Mouse (Mus musculus) liver, embryonic 12.5 days (tissue): Measurements from ENCODE around the gene Cdk14. TPM values are rescaled to one million over a fixed set of nuclear protein-coding genes. Genes with fewer than 3 reads are reported as not detected.

Experiments used
- ATAC-seq: fragments of 200-750 bp; cut with Nextera tagmentation; 2 replicates; pipeline ENCODE4 v1.8.0; 2017; ENCODE audit warnings: moderate number of reproducible peaks, mild to moderate bottlenecking, moderate library complexity
- H3K27ac ChIP-seq: fragments of 300-500 bp; sonication (generic); 2 replicates; pipeline ENCODE4 v1.5.1; 2016; ENCODE audit warnings: mild to moderate bottlenecking
- H3K27me3 ChIP-seq: fragments of 300-500 bp; sonication (generic); replicated peaks from 2 replicates; pipeline ENCODE4 v1.6.1; 2016; ENCODE audit warnings: mild to moderate bottlenecking, moderate library complexity
- H3K36me3 ChIP-seq: fragments of 300-500 bp; sonication (generic); 2 replicates; pipeline ENCODE4 v1.6.1; 2016; ENCODE audit warnings: mild to moderate bottlenecking, moderate library complexity
- H3K4me1 ChIP-seq: fragments of 300-500 bp; sonication (generic); 2 replicates; pipeline ENCODE4 v1.6.1; 2016
- H3K4me2 ChIP-seq: fragments of 300-500 bp; sonication (generic); 2 replicates; pipeline ENCODE4 v1.6.1; 2016; ENCODE audit warnings: mild to moderate bottlenecking, moderate library complexity
- H3K4me3 ChIP-seq: fragments of 300-500 bp; sonication (generic); 2 replicates; pipeline ENCODE4 v1.5.1; 2016; ENCODE audit warnings: mild to moderate bottlenecking, moderate library complexity
- H3K9ac ChIP-seq: fragments of 300-500 bp; sonication (generic); 2 replicates; pipeline ENCODE4 v1.6.1; 2016; ENCODE audit warnings: mild to moderate bottlenecking, moderate library complexity
- H3K9me3 ChIP-seq: fragments of 300-500 bp; sonication (generic); replicated peaks from 2 replicates; pipeline ENCODE4 v1.6.1; 2016; ENCODE audit warnings: mild to moderate bottlenecking, moderate library complexity
- WGBS: fragments of 180-500 bp; shearing (Covaris S2); methylation state at CpG from one replicate; pipeline ENCODE4 v1.1.7; 2016; ENCODE audit not compliant: insufficient replicate concordance; 5-methylcytosine and 5-hydroxymethylcytosine counted together
- polyA plus RNA-seq: library from polyadenylated mRNA; unstranded; fragments of >200 nt; fragmentation: Nextera tagmentation; extraction: Ambion mirVana; gene quantifications from 2 replicates; pipeline ENCODE4 v1.2.1, GENCODE M21; 2016

The Cdk14 gene
- polyA plus RNA-seq, 1 experiment from 2014 or later: 3.4 TPM

- Histone ChIP-seq H3K9me3 (no peaks in the 10 kb centered on the region), H3K4me1 (0 out of 2 replicates have a peak, but pooled peaks cover 9% of the 10 kb centered on the region), H3K9ac (peak overlapping the region; percentile 61), H3K36me3 (no peaks in the 10 kb centered on the region), H3K27me3 (peaks cover 56% of the 10 kb centered on the region), H3K4me3 (peak overlapping the region; percentile 65), H3K4me2 (peak overlapping the region; percentile 86), H3K27ac (peak overlapping the region; percentile 54; the same call in 1 of the 2 replicates)
- under 1% methylated on average over 88 of the region's 128 CpGs for WGBS
- ATAC-seq: peak; percentile 78
Measured at GRCm38 (mm10) chr5:5379870-5380730, 40.0 kb downstream of the Cdk14 start.

DNA sequence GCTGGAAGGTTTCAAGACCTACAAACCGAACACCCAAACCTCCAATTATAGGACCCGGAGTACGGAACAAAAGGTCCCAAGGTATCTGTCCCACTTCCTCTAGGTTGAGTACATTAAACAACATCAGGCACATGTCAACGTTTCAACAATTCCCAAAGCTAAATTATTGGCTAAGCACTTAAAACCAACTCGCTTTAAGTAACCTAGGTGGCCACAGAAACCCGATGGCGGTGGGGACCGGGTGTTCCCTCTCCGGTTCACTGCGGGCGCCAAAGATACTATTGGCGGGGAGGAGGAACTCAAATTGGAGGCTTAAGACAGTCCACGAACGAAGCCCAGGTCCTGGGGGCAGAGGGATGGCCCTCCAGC, 40.6 kb downstream of the Cdk14 start:
- peaks cover 14% of the 10 kb centered on the region for H3K4me1 ChIP-seq
- H3K9me3 ChIP-seq: no peaks in the 10 kb centered on the region
- H3K36me3 ChIP-seq: no peaks in the 10 kb centered on the region
- H3K4me3 ChIP-seq: peak overlapping the region; percentile 65
- no peak overlapping the region for H3K27ac ChIP-seq
- peaks cover 56% of the 10 kb centered on the region for H3K27me3 ChIP-seq
- H3K4me2 ChIP-seq: peak overlapping the region; percentile 86
- WGBS: 3% methylated on average over 14 of the region's 14 CpGs
- peak overlapping the region; percentile 61 for H3K9ac ChIP-seq
- no peak for ATAC-seq

DNA sequence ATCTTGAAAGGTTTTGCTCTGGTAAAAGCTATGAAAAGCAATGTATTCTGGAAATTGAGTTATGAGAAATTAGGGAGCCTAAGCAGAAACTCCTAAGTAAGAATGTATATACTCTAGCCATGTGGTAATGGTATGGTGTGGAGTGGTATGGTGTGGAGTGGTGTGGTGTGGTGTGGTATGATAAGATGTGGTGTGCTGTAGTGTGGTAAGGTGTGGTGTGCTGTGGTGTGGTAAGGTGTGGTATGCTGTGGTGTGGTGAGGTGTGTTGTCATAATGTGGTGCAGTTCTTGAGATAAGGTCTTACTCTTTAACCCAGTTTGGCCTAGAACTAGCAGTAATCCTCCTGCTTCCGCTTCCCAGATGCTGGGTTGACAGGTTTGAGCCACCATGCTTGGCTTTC, 45.7 kb downstream of the Cdk14 start:
- peak; percentile 95 for ATAC-seq
- H3K27me3 ChIP-seq: peaks cover 28% of the 10 kb centered on the region
- peaks cover 15% of the 10 kb centered on the region for H3K4me1 ChIP-seq
- H3K27ac ChIP-seq: no peak overlapping the region
- 50% methylated on average over 1 of the region's 1 CpGs for WGBS
- H3K36me3 ChIP-seq: no peaks in the 10 kb centered on the region
- no peak overlapping the region for H3K4me2 ChIP-seq
- no peak overlapping the region for H3K9ac ChIP-seq
- no peaks in the 10 kb centered on the region for H3K9me3 ChIP-seq
- H3K4me3 ChIP-seq: no peak overlapping the region

DNA sequence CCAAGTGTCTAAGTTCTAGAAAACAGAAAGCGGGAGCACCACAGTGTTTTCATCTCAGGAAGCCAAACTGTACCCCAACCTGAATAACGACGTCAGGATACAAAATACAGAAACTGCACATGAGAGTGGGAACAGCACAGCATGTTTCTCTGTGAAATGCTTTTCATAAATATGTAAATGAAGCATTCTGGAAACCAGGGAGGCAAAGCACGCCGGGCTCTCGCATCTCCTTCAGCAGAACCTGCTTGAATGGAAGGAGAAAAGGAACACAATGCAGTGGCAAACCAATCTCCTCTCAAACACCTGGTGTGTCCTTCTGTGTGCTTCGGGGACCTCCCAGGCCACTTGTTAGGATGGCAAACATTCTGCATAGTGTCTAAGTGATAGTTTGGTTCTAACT, 46.6 kb downstream of the Cdk14 start:
- no peak for ATAC-seq
- no peak overlapping the region for H3K27ac ChIP-seq
- H3K4me1 ChIP-seq: peaks cover 14% of the 10 kb centered on the region
- H3K9ac ChIP-seq: no peak overlapping the region
- 72% methylated on average over 7 of the region's 7 CpGs for WGBS
- no peaks in the 10 kb centered on the region for H3K36me3 ChIP-seq
- H3K4me2 ChIP-seq: no peak overlapping the region
- H3K4me3 ChIP-seq: no peak overlapping the region
- H3K9me3 ChIP-seq: no peaks in the 10 kb centered on the region
- peaks cover 20% of the 10 kb centered on the region for H3K27me3 ChIP-seq

DNA sequence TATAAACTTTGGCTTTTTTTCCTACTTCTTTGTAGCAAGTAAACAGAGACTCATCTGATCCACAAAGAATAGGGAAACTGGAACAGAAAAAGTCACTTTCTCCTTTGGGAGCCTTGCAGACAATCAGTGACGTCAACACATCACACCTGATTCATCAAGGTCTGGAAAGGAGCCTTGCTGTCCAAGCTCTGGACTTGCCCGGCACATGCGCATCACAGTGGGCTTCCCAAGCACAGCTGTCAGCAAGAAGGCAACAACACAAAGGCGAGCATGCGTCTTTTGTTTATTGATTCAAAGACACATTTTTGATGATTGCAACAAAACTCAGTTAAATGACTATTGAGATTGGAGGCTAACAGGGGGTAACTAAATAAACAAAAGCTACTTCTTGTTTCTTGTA, 47.2 kb downstream of the Cdk14 start:
- WGBS: 74% methylated on average over 5 of the region's 5 CpGs
- H3K9me3 ChIP-seq: no peaks in the 10 kb centered on the region
- peaks cover 17% of the 10 kb centered on the region for H3K4me1 ChIP-seq
- H3K4me3 ChIP-seq: no peak overlapping the region
- H3K9ac ChIP-seq: no peak overlapping the region
- H3K4me2 ChIP-seq: no peak overlapping the region
- H3K27me3 ChIP-seq: peaks cover 14% of the 10 kb centered on the region; the same call in 1 of the 2 replicates
- no peaks in the 10 kb centered on the region for H3K36me3 ChIP-seq
- no peak overlapping the region for H3K27ac ChIP-seq
- no peak for ATAC-seq

DNA sequence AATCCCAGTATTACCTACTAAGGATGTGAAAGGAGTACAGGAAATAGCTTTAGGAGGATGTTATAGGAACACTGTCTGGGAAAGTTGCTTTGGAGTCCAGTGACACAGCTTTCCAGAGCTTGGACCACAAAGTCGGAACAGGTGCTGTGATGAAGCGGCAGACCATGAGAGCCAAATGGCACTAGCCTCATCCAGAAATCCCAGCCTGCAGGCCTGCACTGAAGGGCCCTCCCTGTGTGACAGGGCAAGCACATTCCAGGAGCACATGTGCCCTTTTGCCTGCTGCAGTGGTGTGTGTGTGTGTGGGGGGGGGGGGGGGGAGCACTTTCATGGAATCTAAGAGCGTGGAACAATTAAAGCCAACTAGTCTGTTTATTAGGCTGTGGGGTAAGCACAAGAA, 47.8 kb downstream of the Cdk14 start:
- WGBS: 79% methylated on average over 3 of the region's 3 CpGs
- no peak overlapping the region for H3K9ac ChIP-seq
- ATAC-seq: no peak
- peaks cover 17% of the 10 kb centered on the region for H3K4me1 ChIP-seq
- no peaks in the 10 kb centered on the region for H3K36me3 ChIP-seq
- H3K4me2 ChIP-seq: no peak overlapping the region
- no peak overlapping the region for H3K4me3 ChIP-seq
- H3K9me3 ChIP-seq: no peaks in the 10 kb centered on the region
- H3K27ac ChIP-seq: no peak overlapping the region
- 0 out of 2 replicates have a peak, but pooled peaks cover 9% of the 10 kb centered on the region for H3K27me3 ChIP-seq

GRCm38 (mm10) chr5:5370322-5371082, 49.6 kb downstream of the Cdk14 start:
- no peaks in the 10 kb centered on the region for H3K27me3 ChIP-seq
- no peak overlapping the region for H3K27ac ChIP-seq
- peaks cover 17% of the 10 kb centered on the region for H3K4me1 ChIP-seq
- H3K9me3 ChIP-seq: no peaks in the 10 kb centered on the region
- H3K4me2 ChIP-seq: no peak overlapping the region
- H3K36me3 ChIP-seq: no peaks in the 10 kb centered on the region
- no peak overlapping the region for H3K9ac ChIP-seq
- WGBS: 55% methylated on average over 4 of the region's 4 CpGs
- no peak overlapping the region for H3K4me3 ChIP-seq
- ATAC-seq: no peak

GRCm38 (mm10) chr5:5368389-5369164, 51.5 kb downstream of the Cdk14 start:
- Histone ChIP-seq H3K4me2 (0 out of 2 replicates have a peak overlapping the region, but pooled peaks have one; percentile 1), H3K4me1 (peaks cover 8% of the 10 kb centered on the region; the same call in 1 of the 2 replicates), H3K9ac (no peak overlapping the region), H3K9me3 (no peaks in the 10 kb centered on the region), H3K27me3 (no peaks in the 10 kb centered on the region), H3K4me3 (no peak overlapping the region), H3K36me3 (no peaks in the 10 kb centered on the region), H3K27ac (no peak overlapping the region)
- WGBS: 46% methylated on average over 14 of the region's 14 CpGs
- no peak for ATAC-seq

DNA sequence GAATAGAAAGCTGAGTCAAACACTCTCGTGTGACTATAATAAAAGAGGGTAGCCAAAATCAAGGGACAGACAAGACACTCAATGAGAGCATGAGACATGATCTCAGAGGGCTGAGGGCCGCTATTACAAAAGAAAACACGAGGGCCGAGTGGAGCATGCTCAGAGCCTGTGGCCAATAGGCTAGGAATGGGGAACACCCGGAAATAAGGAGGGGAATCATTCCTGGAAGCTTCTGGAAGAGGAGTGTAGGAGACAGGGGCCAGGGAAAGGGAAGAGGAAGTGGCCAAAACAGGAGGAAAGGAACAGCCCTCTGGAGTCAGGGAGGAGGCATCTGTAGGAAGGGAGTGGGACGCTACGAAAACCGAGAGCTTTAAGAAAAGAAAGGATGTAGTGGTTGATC, 52.6 kb downstream of the Cdk14 start:
- Histone ChIP-seq H3K9ac (no peak overlapping the region), H3K4me2 (no peak overlapping the region), H3K4me3 (no peak overlapping the region), H3K4me1 (peaks cover 8% of the 10 kb centered on the region; the same call in 1 of the 2 replicates), H3K27me3 (no peaks in the 10 kb centered on the region), H3K27ac (no peak overlapping the region), H3K36me3 (no peaks in the 10 kb centered on the region), H3K9me3 (no peaks in the 10 kb centered on the region)
- ATAC-seq: no peak
- WGBS: 61% methylated on average over 8 of the region's 8 CpGs

- Histone ChIP-seq H3K4me2 (no peak overlapping the region), H3K27ac (no peak overlapping the region), H3K27me3 (no peaks in the 10 kb centered on the region), H3K9me3 (no peaks in the 10 kb centered on the region; the same call in 1 of the 2 replicates), H3K4me1 (peaks cover 8% of the 10 kb centered on the region; the same call in 1 of the 2 replicates), H3K36me3 (no peaks in the 10 kb centered on the region; the same call in 1 of the 2 replicates), H3K4me3 (no peak overlapping the region), H3K9ac (no peak overlapping the region)
- ATAC-seq: no peak
- WGBS: 68% methylated on average over 14 of the region's 14 CpGs
Measured at GRCm38 (mm10) chr5:5365285-5366076, 54.6 kb downstream of the Cdk14 start.

DNA sequence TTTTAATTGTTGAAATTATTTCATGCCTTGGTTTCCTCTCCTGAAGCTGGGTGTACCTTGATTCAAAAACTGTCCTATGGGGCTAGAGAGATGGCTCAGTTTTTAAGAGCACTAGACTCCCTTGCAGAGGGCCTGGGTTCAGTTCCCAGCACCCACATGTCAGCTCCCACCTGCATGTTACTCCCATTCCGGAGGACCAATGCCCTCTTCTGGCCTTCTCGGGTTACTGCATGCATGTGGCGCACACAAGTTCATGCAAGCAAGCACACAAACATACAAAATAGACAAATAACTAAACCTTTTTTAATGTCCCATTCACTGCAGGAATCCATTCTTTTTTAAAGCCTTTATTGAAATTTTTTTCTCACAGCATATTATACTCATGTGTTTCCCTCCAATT, 58.4 kb downstream of the Cdk14 start:
- H3K4me3 ChIP-seq: no peak overlapping the region
- no peaks in the 10 kb centered on the region; the same call in 1 of the 2 replicates for H3K36me3 ChIP-seq
- H3K27ac ChIP-seq: no peak overlapping the region
- H3K4me2 ChIP-seq: no peak overlapping the region
- ATAC-seq: no peak
- WGBS: 74% methylated on average over 3 of the region's 3 CpGs
- no peak overlapping the region for H3K9ac ChIP-seq
- no peaks in the 10 kb centered on the region for H3K4me1 ChIP-seq
- H3K27me3 ChIP-seq: no peaks in the 10 kb centered on the region
- peaks cover 3% of the 10 kb centered on the region; the same call in 1 of the 2 replicates for H3K9me3 ChIP-seq
